Mouse (Mus musculus): ENCODE results near the gene Reln.

Reln gene

GRCm38 (mm10) chr5:21844676-21845075 is 499.8 kb downstream of the Reln start:
- no peak for DNase-seq (ENCODE audit: low spot score)

Data from spleen, adult 12 weeks (tissue).